Mouse (Mus musculus) liver, embryonic 14 days (tissue): ENCODE data around the gene Dhrs1. TPM values are rescaled to one million over a fixed set of nuclear protein-coding genes. Genes with fewer than 3 reads are reported as not detected.

ENCODE experiments used
- polyA plus RNA-seq: library from polyadenylated mRNA; depleted of rRNA; stranded (reverse); fragments of >200 nt; gene quantifications from 2 replicates; pipeline ENCODE4 v1.2.3, GENCODE M21; 2012; rRNA removed

Gene Dhrs1
- 27.6 and 31.2 TPM in 2 replicates for polyA plus RNA-seq

GRCm38 (mm10) chr14:55745180-55745860 lies at the start of gene Dhrs1, which contains the start of gene Nop9:
Gene Dhrs1, minus strand, starts transcription at chr14:55745690.
Gene Nop9, plus strand, starts transcription at chr14:55745693.

GRCm38 (mm10) chr14:55788256-55789050 lies 43.0 kb upstream of the Dhrs1 start, which contains the start of gene Ripk3:
Gene Ripk3, minus strand, starts transcription at chr14:55788865.

GRCm38 (mm10) chr14:55783958-55784235 lies 38.4 kb upstream of the Dhrs1 start, which contains the start of gene Adcy4:
Gene Adcy4, minus strand, starts transcription at chr14:55784095.

GRCm38 (mm10) chr14:55765696-55766095 lies 20.2 kb upstream of the Dhrs1 start, which contains the start of gene Ltb4r1:
Gene Ltb4r1, plus strand, starts transcription at chr14:55765962.

GRCm38 (mm10) chr14:55761163-55761562 lies 15.7 kb upstream of the Dhrs1 start, which contains the start of gene Ltb4r2:
Gene Ltb4r2, plus strand, starts transcription at chr14:55761428.

GRCm38 (mm10) chr14:55758363-55758784 lies 12.9 kb upstream of the Dhrs1 start, which contains the start of gene Cideb:
Gene Cideb, minus strand, starts transcription at chr14:55758458.

GRCm38 (mm10) chr14:55721700-55722437 lies 23.6 kb downstream of the Dhrs1 start, which contains the start of gene Rabggta:
Gene Rabggta, minus strand, starts transcription at chr14:55722263.

GRCm38 (mm10) chr14:55713729-55714122 lies 31.8 kb downstream of the Dhrs1 start, which contains the start of gene Tgm1:
Gene Tgm1, minus strand, starts transcription at chr14:55713926.

Other genes starting within 250 kb of the Dhrs1 start
- 0.06 and 0.08 TPM in 2 replicates for gene Cpne6, start 235.2 kb downstream of the Dhrs1 start, polyA plus RNA-seq
- 0.01 TPM in 1 of 2 replicates, not detected in the other for gene Nrl, start 220.7 kb downstream of the Dhrs1 start, polyA plus RNA-seq
- 21.6 and 22.1 TPM in 2 replicates for gene Pck2, start 205.4 kb downstream of the Dhrs1 start, polyA plus RNA-seq
- gene Dcaf11, start 185.7 kb downstream of the Dhrs1 start, polyA plus RNA-seq, result 29.4 and 35.9 TPM in 2 replicates
- gene A730061H03Rik, start 185.3 kb downstream of the Dhrs1 start, polyA plus RNA-seq, result 0.76 and 0.83 TPM in 2 replicates
- 0.20 and 0.69 TPM in 2 replicates for gene Fitm1, start 170.1 kb downstream of the Dhrs1 start, polyA plus RNA-seq
- gene Psme1, start 167.6 kb downstream of the Dhrs1 start, polyA plus RNA-seq, result 49.6 and 57.9 TPM in 2 replicates
- 17.8 and 19.8 TPM in 2 replicates for gene Emc9, start 160.4 kb downstream of the Dhrs1 start, polyA plus RNA-seq
- 63.6 and 64.0 TPM in 2 replicates for gene Psme2, start 154.6 kb downstream of the Dhrs1 start, polyA plus RNA-seq
- gene Rnf31, start 154.0 kb downstream of the Dhrs1 start, polyA plus RNA-seq, result 5.9 and 7.5 TPM in 2 replicates
- 17.6 and 23.7 TPM in 2 replicates for gene Irf9, start 142.1 kb downstream of the Dhrs1 start, polyA plus RNA-seq
- gene Rec8, start 127.7 kb downstream of the Dhrs1 start, polyA plus RNA-seq, result 1.7 and 2.1 TPM in 2 replicates
- 24.1 TPM in 2 replicates for gene Ipo4, start 109.7 kb downstream of the Dhrs1 start, polyA plus RNA-seq
- 1.5 and 1.6 TPM in 2 replicates for gene Gm49378, start 107.8 kb downstream of the Dhrs1 start, polyA plus RNA-seq
- 25.0 and 29.3 TPM in 2 replicates for gene Tm9sf1, start 101.9 kb downstream of the Dhrs1 start, polyA plus RNA-seq
- gene Tssk4, start 95.5 kb downstream of the Dhrs1 start, polyA plus RNA-seq, result 0.35 and 0.44 TPM in 2 replicates
- gene Mdp1, start 85.2 kb downstream of the Dhrs1 start, polyA plus RNA-seq, result 14.2 and 15.2 TPM in 2 replicates
- gene Gmpr2, start 73.7 kb downstream of the Dhrs1 start, polyA plus RNA-seq, result 13.3 and 16.5 TPM in 2 replicates
- gene Nedd8, start 73.6 kb downstream of the Dhrs1 start, polyA plus RNA-seq, result 177 and 195 TPM in 2 replicates
- 15.3 and 17.8 TPM in 2 replicates for gene Tinf2, start 63.9 kb downstream of the Dhrs1 start, polyA plus RNA-seq
- gene Tgm1, start 31.8 kb downstream of the Dhrs1 start, polyA plus RNA-seq, result 2.4 and 2.5 TPM in 2 replicates
- 10.6 and 12.3 TPM in 2 replicates for gene Rabggta, start 23.4 kb downstream of the Dhrs1 start, polyA plus RNA-seq
- gene Nop9, start within 50 bp of the Dhrs1 start, polyA plus RNA-seq, result 12.2 and 15.0 TPM in 2 replicates
- gene Cideb, start 12.8 kb upstream of the Dhrs1 start, polyA plus RNA-seq, result 36.1 and 38.6 TPM in 2 replicates
- 0.57 and 0.65 TPM in 2 replicates for gene Ltb4r2, start 15.7 kb upstream of the Dhrs1 start, polyA plus RNA-seq
- gene Ltb4r1, start 20.3 kb upstream of the Dhrs1 start, polyA plus RNA-seq, result 2.2 and 3.1 TPM in 2 replicates
- gene Adcy4, start 38.4 kb upstream of the Dhrs1 start, polyA plus RNA-seq, result 0.86 and 0.99 TPM in 2 replicates
- 12.6 and 15.4 TPM in 2 replicates for gene Ripk3, start 43.2 kb upstream of the Dhrs1 start, polyA plus RNA-seq
- 0.71 and 1.5 TPM in 2 replicates for gene Nfatc4, start 77.5 kb upstream of the Dhrs1 start, polyA plus RNA-seq
- gene Nynrin, start 108.3 kb upstream of the Dhrs1 start, polyA plus RNA-seq, result 1.6 and 1.7 TPM in 2 replicates
- gene Cbln3, start 138.7 kb upstream of the Dhrs1 start, polyA plus RNA-seq, result 0.10 and 0.16 TPM in 2 replicates
- gene Khnyn, start 139.3 kb upstream of the Dhrs1 start, polyA plus RNA-seq, result 7.3 and 8.4 TPM in 2 replicates
- gene Sdr39u1, start 154.6 kb upstream of the Dhrs1 start, polyA plus RNA-seq, result 5.3 and 6.1 TPM in 2 replicates
- gene Cma1, start 199.0 kb upstream of the Dhrs1 start, polyA plus RNA-seq, result 0.07 and 0.12 TPM in 2 replicates
- gene Cma2, start 205.3 kb upstream of the Dhrs1 start, polyA plus RNA-seq, result not detected in 2 replicates